ENCODE assay signal across 8 mouse cellular contexts in the genomic region with DNA sequence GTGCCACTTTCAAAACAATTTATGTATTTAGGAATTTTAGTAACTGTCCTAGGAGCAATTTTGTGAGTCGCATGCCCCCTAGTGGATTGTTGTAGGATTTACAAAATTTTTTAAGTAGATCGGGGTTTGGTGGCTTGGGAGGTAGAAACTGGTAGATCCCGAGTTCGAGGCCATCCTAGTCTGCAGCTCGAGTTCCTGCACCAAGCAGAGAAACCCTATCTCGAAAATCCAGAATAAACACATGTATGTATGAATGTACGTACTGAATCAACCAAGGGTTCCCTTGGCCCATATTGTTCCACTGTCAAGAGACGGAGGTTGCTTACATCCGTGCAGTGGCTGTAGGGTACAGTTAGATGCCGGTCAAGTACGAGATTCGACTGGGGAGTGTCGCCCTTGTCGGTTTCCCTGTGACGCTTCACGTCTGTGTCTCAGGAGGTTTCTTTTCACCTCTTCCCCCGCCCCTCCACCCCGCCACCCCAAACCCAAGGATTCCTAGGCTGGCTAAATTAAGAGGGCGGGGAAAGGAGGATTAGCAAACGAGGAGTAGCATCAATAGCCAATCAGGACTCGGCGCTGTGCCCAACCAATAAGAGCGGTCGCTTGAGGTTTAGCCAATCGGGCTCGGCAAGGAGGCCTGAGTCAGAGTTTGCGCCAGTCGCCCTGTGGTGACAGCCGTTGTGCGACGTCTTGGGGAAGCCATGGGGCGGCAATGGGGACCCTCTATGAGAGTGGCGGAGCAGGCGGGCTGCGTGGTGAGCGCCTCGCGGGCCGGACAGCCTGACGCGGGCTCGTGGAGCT. TPM values are rescaled to one million over a fixed set of nuclear protein-coding genes. Genes with fewer than 3 reads are reported as not detected.
A peak's percentile ranks its signal among the peaks of the same experiment; 100 is the strongest.
DNase-seq lines count a peak whose midpoint lies in the region; ATAC-seq and TF ChIP-seq lines count a peak whose summit lies in the region.

A gene (plus strand): TSS at position 645 of the 801 bp plus-strand sequence.

- WGBS in forebrain, embryonic 13.5 days: 1% methylated on average over 42 of the region's 42 CpGs
- under 1% methylated on average over 42 of the region's 42 CpGs for WGBS in large intestine, adult 2 months
- WGBS in liver, postnatal 0 days (ENCODE audit: insufficient replicate concordance): 2% methylated on average over 38 of the region's 42 CpGs
- WGBS in neural tube, embryonic 14.5 days: under 1% methylated on average over 42 of the region's 42 CpGs

- H3K27me3 ChIP-seq in ES-Bruce4 (ENCODE audit: control insufficient read depth, insufficient read depth, low read length, poor library complexity, severe bottlenecking): no peaks in the 10 kb centered on the region
- no peaks in the 10 kb centered on the region for H3K27me3 ChIP-seq in forebrain, embryonic 13.5 days
- H3K27me3 ChIP-seq in liver, postnatal 0 days (ENCODE audit: insufficient read depth, low read length): no peaks in the 10 kb centered on the region
- no peaks in the 10 kb centered on the region for H3K27me3 ChIP-seq in neural tube, embryonic 14.5 days (ENCODE audit: control insufficient read depth, insufficient read depth, low read length)

- peak; percentile 90 for ATAC-seq in cerebellum, adult (ENCODE audit: insufficient number of reproducible peaks, low FRiP score, low TSS enrichment)
- ATAC-seq in forebrain, embryonic 13.5 days: peak; percentile 98
- peak; percentile 95 for ATAC-seq in liver, postnatal 0 days
- ATAC-seq in neural tube, embryonic 14.5 days (ENCODE audit: low read depth): peak; percentile 97

- peak; percentile 98 to 99 for DNase-seq in heart, postnatal 10 days
- peak; percentile 89 for DNase-seq in large intestine, adult 2 months (ENCODE audit: low read depth, low spot score)
- DNase-seq in liver, postnatal 0 days: peak; percentile 94
- peak; percentile 98 for DNase-seq in testis, postnatal 10 days (ENCODE audit: low spot score)

- no peak for TF ChIP-seq EP300 in ES-Bruce4 (IDR thresholded peaks at IDR 0.05; ENCODE audit: insufficient read depth, low read depth, low read length)
- no peak for TF ChIP-seq EP300 in liver, postnatal 0 days (IDR thresholded peaks at IDR 0.05; ENCODE audit: low read depth)

- H3K27ac ChIP-seq in ES-Bruce4 (ENCODE audit: insufficient read depth, low read length): 0 out of 2 replicates have a peak within 1 kb of the TSS, but pooled peaks have one; percentile 16
- H3K27ac ChIP-seq in forebrain, embryonic 13.5 days: peak within 1 kb of the TSS; percentile 45
- H3K27ac ChIP-seq in liver, postnatal 0 days (ENCODE audit: low read depth): peak within 1 kb of the TSS; percentile 61
- H3K27ac ChIP-seq in neural tube, embryonic 14.5 days (ENCODE audit: low read depth, low read length): peak within 1 kb of the TSS; percentile 76

- intact Hi-C loops in heart, postnatal 10 days (cut with DNase I): no loop called here

- H3K9ac ChIP-seq in ES-Bruce4 (ENCODE audit: low read depth, poor library complexity, severe bottlenecking): peak within 1 kb of the TSS; percentile 70
- H3K9ac ChIP-seq in forebrain, embryonic 13.5 days: peak within 1 kb of the TSS; percentile 79
- H3K9ac ChIP-seq in liver, postnatal 0 days (replicated peaks): peak within 1 kb of the TSS; percentile 85
- peak within 1 kb of the TSS; percentile 65 for H3K9ac ChIP-seq in neural tube, embryonic 14.5 days (replicated peaks; ENCODE audit: low read depth, low read length)

- peak within 1 kb of the TSS; percentile 97 for H3K4me3 ChIP-seq in ES-Bruce4 (ENCODE audit: low read depth, low read length)
- peak within 1 kb of the TSS; percentile 99 for H3K4me3 ChIP-seq in forebrain, embryonic 13.5 days
- peak within 1 kb of the TSS; percentile 92 for H3K4me3 ChIP-seq in liver, postnatal 0 days (ENCODE audit: low read depth, low read length)
- H3K4me3 ChIP-seq in neural tube, embryonic 14.5 days (ENCODE audit: low read depth, low read length): peak within 1 kb of the TSS; percentile 76

- peak; percentile 10 for TF ChIP-seq CTCF in ES-Bruce4 (IDR thresholded peaks at IDR 0.05; ENCODE audit: low read depth, low read length)
- TF ChIP-seq CTCF in liver, postnatal 0 days (IDR thresholded peaks at IDR 0.05; ENCODE audit: low read depth): peak; percentile 57

- TF ChIP-seq POLR2A in ES-Bruce4 (IDR thresholded peaks at IDR 0.05; ENCODE audit: insufficient read depth, low read length): no peak

- peak within 1 kb of the TSS; percentile 100 for H3K4me2 ChIP-seq in forebrain, embryonic 13.5 days
- H3K4me2 ChIP-seq in liver, postnatal 0 days (ENCODE audit: low read depth, low read length): peak within 1 kb of the TSS; percentile 95
- peak within 1 kb of the TSS; percentile 100 for H3K4me2 ChIP-seq in neural tube, embryonic 14.5 days (ENCODE audit: low read depth, low read length)

- no peaks in the 10 kb centered on the region for H3K9me3 ChIP-seq in ES-Bruce4 (replicated peaks; ENCODE audit: control insufficient read depth, insufficient read depth, low read length, poor library complexity, severe bottlenecking)
- H3K9me3 ChIP-seq in forebrain, embryonic 13.5 days (replicated peaks): no peaks in the 10 kb centered on the region
- H3K9me3 ChIP-seq in liver, postnatal 0 days (ENCODE audit: low read length): no peaks in the 10 kb centered on the region
- no peaks in the 10 kb centered on the region for H3K9me3 ChIP-seq in neural tube, embryonic 14.5 days (ENCODE audit: control insufficient read depth, low read length)

- H3K36me3 ChIP-seq in ES-Bruce4 (ENCODE audit: control insufficient read depth, insufficient read depth, low read length, poor library complexity, severe bottlenecking): peaks cover 14% of the 10 kb centered on the region
- peaks cover 44% of the 10 kb centered on the region for H3K36me3 ChIP-seq in forebrain, embryonic 13.5 days (ENCODE audit: poor library complexity, severe bottlenecking)
- H3K36me3 ChIP-seq in liver, postnatal 0 days (replicated peaks; ENCODE audit: insufficient read depth, low read length): peaks cover 32% of the 10 kb centered on the region
- H3K36me3 ChIP-seq in neural tube, embryonic 14.5 days (ENCODE audit: control insufficient read depth, insufficient read depth, low read length): peaks cover 25% of the 10 kb centered on the region

- peaks cover 2% of the 10 kb centered on the region for H3K4me1 ChIP-seq in ES-Bruce4 (ENCODE audit: control insufficient read depth, insufficient read depth, low read length)
- H3K4me1 ChIP-seq in forebrain, embryonic 13.5 days: peaks cover 23% of the 10 kb centered on the region
- peaks cover 18% of the 10 kb centered on the region for H3K4me1 ChIP-seq in liver, postnatal 0 days (ENCODE audit: insufficient read depth)
- H3K4me1 ChIP-seq in neural tube, embryonic 14.5 days (ENCODE audit: control insufficient read depth, insufficient read depth, low read length): peaks cover 13% of the 10 kb centered on the region

RNA-seq across cellular contexts. Expression of the gene that starts here (rescaled TPM):
- 11.2 and 17.2 TPM in 2 replicates for polyA plus RNA-seq in ES-Bruce4 (2011; ENCODE audit: insufficient read depth, insufficient read length, low read depth, missing spikeins)
- 18.0 and 18.4 TPM in 2 replicates for polyA plus RNA-seq in forebrain, embryonic 13.5 days (2015; fragmentation: Nextera tagmentation; extraction: Ambion mirVana)
- 10 to 100 TPM; 25.9 to 26.6 TPM for total RNA-seq in heart, postnatal 10 days (2021)
- polyA plus RNA-seq in large intestine, adult 2 months (2012; rRNA removed): 51.2 and 57.9 TPM in 2 replicates
- 22.8 and 24.2 TPM in 2 replicates for polyA plus RNA-seq in liver, postnatal 0 days (2015; fragmentation: Nextera tagmentation; extraction: Ambion mirVana)
- 26.5 and 26.7 TPM in 2 replicates for polyA plus RNA-seq in neural tube, embryonic 14.5 days (2014; fragmentation: Nextera tagmentation; extraction: Ambion mirVana)

Comparison
In these comparisons a context has a peak if more than half of its experiments do, and no peak if none do; other contexts are left out.
1. Peak in every context shown above with its lines: DNase-seq, ATAC-seq, H3K4me3 ChIP-seq and H3K27ac ChIP-seq.
2. H3K27ac ChIP-seq: peak in every context shown above with its lines; median percentile 76 in neural tube, embryonic 14.5 days; 61 in liver, postnatal 0 days; 45 in forebrain, embryonic 13.5 days; 16 in ES-Bruce4.